Mouse (Mus musculus): ENCODE results near the gene Mamdc2.

Gene Mamdc2

DNA sequence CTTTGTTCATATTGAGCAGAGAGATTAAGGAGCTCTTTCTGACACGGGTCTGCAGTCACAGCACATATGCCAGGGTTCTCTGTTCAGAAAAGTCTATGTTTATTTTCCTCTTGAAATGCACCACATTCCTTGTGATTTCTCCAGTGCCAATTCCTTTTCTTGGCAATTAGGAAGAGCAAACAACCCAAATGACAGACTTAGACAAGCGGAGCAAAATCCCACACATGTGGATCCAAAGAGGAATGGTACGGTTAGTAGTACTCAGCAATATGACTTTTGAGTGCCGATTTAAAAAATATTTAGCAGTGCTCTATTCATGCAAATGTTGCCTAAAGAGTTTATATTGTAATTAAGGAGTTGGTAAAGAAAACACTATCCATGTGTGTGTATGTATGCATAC, 87.7 kb downstream of the Mamdc2 start:
- no peak for DNase-seq (ENCODE audit: low spot score in 2 of 2)

DNA sequence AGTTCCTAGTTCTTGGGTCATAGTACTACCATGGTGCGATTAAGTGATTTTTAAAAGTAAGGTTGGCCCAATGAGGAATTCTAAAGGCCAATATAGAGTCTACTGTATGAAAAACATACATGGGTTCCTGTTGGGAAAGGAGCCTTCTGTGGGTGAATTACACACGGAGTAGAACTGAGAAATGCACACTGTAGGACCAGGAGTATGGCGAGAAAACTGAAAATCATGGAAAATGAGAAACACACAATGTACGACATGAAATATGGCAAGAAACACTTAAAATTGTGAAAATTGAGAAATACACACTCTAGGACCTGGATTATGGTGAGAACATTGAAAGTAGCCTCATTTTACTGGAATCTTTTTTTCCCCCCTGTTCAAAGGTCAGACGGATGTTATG, 91.0 kb downstream of the Mamdc2 start:
- peak in 1 of 2 experiments; percentile 17 for DNase-seq (ENCODE audit: low spot score in 2 of 2)

DNA sequence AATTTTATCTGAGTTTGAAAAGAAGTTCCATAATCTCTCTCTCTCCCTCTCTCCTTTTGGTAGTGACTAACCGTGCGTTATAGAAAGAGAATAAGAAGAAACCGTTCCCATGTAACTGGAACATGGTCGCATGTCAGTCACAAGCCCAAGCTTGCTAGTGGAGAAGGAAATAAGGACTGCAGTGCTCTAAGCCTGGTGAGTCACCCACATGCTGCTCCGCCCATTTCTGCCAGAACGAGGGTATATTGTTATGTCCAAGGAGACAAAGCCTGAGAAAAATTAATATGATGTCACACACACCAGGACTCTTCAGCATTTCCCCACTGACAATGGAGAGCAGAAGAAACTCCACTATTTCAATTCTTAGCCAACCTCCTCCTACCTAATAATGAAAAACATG, 93.5 kb downstream of the Mamdc2 start:
- no peak for DNase-seq (ENCODE audit: low spot score in 2 of 2)

DNA sequence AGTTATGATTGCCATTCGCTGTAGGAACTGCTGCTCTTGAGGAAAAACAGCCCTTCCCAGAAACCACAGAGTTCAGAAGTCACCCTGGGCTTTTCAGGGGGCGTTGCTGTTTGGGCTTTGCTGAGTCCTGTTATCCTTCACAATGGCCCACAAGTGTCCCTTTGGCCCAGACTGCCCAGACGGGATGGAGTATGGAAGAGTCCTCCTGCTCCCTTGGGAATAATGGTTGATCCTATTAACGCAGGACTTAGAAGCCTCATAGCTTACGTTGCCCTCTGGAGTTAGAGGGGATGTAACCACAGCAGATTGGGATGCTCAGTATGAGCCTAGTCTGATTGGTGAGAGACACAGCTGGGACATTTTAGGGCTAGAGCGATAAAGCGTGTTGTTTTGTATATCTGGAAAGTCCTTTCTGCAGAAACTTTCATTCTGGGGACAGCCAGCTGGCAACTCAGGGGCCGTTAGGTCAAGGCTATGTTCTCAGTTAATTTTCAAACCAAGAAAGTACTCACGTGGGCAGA, 94.3 kb downstream of the Mamdc2 start:
- DNase-seq (ENCODE audit: low spot score in 2 of 2), result no peak

DNA sequence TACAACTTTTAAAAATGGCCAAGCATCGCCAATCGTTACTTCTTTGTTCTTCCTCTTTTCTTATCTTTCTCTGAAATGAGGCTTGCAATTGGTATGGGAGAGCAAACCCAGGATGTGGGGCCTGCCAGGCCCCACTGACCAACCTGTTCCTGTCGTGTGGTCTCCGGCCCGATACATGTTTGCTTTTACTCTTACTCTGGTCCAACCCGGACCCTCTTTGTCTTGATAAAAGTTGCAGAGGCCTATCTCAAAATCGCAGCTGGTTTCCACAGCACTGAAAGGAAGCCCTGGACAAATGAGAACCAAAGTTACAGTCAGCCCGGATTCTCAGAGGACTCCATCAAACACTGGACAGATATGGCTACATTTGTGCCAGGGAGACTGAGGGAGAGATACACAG, 95.1 kb downstream of the Mamdc2 start:
- no peak for DNase-seq (ENCODE audit: low spot score in 2 of 2)

DNA sequence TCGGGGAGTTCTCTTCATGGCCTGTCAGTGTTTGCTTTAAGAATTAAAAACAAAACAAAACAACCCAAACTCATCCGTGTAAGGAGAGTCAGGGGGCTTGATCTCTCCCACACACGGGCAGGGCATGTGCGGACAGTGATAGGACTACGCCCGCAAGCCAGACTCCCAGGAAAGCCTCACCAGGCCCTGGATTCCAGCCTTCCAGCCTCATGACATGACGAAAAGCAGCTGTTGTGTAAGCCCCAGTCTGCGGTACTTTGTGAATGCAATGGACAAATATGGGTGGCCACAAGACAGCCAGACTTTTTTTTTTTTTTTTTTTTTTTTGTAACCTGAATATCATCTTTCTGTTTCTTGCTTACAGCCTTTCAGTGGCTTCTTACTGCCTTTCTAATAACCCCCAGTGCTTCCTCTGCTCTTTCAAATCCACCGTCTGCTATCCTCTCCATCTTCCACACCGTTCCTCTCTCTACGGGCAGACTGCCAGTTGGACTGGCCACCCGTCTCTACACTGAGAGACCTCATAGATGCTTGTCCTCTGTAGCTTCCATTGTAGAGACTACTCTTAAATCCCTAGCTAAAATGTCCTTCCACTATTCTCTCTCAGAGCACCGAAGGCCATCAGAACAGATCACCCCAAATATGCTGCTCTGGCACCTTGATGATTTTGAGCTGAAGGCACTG, 96.3 kb downstream of the Mamdc2 start:
- DNase-seq (ENCODE audit: low spot score in 2 of 2), result no peak

DNA sequence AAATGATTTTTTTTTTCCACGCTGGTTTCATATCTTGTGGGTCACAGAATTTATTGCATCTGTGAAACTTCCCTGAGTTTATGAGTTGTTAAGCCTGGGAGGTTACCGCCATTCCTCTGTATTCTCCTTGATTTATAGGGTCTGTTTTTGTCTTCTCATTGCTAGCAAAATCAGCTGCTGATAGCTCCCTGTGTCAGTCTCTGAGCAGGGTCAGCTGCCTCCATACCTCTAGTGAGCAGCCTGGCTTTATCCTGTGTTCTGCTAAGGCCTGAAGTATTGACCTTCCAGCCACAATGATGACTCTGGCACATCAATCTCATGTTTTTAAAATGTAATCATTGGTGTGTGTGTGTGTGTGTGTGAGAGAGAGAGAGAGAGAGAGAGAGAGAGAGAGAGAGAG, 98.3 kb downstream of the Mamdc2 start:
- DNase-seq (ENCODE audit: low spot score in 2 of 2), result no peak

DNA sequence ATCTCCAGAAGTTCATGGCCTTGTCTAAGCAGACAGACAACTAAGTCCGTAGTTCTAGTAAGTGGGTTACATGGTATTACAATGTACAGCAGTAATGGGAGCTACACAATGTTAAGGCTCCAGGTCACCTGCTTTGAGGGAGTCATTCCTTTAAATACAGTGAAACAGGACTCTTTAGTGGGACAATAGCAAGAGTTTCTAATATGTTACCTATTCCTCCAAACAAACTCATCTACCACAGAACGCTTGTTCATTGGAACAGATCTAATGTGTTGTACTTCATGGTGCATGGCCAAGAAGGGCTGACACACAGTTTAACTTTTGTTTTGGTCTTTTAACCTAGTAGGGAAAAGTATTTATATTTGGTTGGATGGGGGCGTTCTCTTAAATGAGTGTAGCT, 105.5 kb downstream of the Mamdc2 start:
- DNase-seq (ENCODE audit: low spot score in 2 of 2), result no peak

DNA sequence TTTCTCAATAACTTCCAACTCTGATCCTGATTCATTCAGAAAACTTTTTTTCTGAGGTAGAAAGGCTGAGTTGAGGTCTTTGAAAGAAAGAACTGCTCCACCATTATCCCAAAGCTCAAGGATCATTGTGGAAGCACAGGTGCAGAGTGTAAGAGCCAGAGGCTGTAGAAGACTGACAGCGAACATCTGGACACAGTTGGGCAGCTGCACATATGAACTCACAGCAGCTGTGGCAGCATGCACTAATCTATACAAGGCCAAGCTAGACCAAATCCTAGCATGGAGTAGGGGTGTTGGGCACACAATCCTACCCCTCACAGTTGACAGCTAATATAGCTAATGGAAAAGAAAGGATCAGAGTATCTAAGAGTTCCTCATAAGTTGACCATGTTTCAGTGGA, 115.4 kb downstream of the Mamdc2 start:
- DNase-seq (ENCODE audit: low spot score in 2 of 2), result no peak

DNA sequence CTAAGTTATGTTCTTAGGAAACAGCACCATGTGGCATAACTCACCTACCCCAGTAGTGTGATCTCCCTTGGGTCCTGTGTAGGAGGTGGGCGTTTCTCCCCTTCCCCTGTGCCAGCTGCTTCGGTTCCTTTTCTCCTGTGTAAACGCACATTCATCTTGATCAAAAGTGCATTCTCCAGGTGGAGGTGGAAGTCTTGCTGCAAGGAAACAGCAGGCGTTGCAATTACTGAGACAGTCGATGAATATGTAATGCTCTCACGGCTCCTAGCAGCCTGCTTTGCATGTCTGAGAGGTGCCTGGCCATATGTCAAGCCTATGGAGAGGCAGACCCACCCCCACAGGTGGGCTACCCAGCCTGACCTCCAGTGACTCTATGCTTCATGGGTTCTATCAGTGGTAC, 117.4 kb downstream of the Mamdc2 start:
- no peak for DNase-seq (ENCODE audit: low spot score in 2 of 2)

DNA sequence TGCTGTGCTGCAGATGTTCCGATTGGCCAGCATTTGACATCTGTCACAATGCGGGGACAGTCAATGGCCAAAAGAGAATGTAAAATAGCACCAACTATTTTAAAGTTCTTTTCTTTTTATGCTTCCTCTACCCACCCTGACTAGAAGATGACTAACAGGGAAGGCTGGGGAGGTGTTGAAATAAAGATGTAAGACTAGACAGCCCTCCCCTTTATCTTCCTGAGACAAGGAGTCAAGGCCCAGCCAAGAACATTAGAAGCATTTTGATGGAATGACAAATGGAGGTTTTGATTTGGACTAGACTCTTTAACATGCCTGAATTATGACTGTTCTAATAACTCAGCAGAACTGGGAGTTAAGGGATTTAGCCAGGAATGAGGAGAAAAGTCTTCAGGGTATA, 118.9 kb downstream of the Mamdc2 start:
- DNase-seq (ENCODE audit: low spot score in 2 of 2), result no peak

DNA sequence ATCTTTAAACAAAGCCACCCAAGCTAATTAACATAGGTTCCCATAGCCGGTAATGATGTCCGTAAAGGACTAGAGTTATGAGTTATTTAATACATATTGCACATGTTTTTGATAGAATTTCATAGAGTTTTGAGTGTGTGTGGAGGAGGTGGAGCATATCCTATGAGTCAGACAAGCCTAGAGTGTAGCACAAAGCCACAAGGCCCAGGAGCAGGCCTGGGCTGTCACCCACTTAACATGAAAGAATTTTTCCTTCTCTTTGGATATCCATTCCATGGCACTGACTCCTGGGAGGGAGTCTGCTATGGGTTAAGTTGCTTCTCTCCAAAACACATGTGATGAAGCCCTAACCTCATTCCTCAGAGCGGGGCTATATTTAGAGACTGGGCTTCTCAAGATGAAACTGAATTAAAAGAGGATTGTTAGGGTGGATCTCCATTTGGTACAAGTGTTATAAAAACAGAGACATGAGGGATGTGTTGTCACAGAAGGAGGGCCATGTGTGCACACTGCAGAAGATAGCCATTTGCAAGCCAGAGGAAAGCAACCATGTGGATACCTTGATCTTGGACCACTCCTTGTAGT, 121.1 kb downstream of the Mamdc2 start:
- no peak for DNase-seq (ENCODE audit: low spot score in 2 of 2)

DNA sequence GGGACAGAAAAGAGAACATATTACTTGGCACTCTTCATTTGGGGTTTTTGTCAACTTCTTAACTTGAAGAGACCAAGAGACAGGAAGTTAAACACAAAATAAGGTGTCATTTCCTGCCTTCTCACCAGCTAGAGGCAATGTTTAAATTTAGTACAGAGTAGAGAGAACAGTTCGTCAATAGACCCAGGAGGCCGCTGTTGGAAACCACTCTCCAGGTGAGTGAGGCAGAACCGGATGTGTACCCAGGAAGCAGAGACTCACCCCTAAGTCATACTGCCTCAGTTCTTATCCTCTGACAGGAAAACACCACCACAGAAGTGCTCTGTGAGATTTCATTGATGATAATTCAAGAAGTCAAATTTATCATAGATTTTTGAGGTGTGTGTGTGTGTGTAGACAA, 125.1 kb downstream of the Mamdc2 start:
- peak in 1 of 2 experiments; percentile 40 for DNase-seq (ENCODE audit: low spot score in 2 of 2)

DNA sequence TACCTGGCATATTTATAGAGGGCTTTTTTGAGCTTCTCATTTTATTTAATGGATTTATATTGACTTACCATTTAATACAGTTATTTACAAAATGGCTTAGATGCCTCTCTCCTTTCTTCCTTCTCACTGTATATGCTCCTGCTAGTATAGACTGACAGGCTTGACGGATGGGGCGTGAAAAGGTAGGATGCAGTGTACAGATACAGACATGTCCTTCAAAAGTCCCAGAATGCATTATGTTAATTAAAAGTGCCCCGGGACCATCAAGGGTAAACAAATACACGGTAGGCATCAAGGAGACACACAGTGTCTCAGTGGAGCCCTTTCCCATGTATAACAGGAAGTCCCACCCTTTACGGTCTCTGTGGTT, 130.3 kb downstream of the Mamdc2 start:
- DNase-seq (ENCODE audit: low spot score in 2 of 2), result no peak

DNA sequence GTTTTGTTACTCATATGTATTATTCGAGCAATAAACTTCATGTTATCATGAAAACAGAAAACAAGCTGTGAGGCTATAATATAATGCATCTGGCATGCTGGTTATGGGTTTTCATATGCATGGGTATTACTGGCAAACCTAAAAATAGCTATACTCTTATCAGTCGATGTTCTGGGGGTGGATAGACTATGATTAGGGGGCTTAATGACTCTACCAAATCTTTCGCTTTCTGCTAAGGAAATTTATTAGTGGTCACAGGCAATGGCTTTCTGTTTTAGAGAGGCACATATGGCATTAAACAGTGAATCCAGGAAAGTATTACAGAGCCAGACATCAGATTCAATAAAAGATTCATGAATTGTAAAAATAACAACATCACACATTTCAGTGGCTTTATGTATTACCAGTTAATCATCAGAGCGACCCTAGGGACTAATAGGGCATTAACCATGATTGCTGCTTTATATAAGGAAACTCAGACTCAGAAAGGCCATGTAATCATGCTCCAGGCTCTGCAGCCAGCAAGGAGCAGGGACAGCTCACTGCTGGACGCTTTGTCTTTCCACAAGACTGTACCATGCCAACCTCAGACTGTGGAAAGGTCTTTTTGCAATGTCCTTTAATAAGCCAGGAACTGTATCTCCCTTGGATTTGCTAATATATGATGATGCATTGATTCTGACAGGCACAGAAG, 130.8 kb downstream of the Mamdc2 start:
- no peak for DNase-seq (ENCODE audit: low spot score in 2 of 2)

DNA sequence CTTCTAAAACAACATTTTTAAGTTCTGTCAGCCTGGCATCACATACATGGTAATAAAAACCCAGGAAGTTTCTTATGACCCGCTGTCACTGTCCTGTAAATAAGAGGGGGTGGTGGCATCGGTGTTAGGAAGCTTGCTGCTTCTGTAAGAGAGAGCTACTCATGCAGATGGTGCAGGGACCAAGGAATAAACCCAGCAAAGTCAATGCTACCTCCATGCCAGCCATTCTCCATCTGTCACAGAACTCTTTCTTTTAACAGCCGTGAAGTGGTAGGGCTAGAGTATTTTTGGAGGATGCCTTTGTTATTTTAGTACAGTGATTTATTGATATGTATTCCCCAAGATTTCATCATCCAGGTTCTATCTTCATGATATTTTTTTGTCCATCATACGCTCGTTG, 131.4 kb downstream of the Mamdc2 start:
- DNase-seq (ENCODE audit: low spot score in 2 of 2), result no peak

DNA sequence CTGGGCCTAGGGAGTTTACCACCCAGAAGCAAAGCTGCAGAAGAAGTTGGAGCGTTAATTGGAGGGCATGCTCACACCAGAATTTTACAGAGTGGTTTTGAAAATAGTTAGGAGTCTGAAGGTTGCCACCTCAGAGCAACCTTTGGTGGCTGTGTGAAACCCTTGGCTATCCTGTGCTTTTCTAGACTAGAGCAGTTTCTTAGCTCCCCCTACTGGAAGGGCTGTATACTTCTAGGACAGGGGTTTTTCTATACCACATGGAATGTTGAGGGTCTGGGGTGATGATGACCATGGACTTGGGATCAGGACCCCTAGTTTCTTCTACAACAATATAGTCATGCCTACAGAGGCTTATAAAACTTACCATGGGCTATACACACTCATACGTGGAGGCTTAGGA, 138.3 kb downstream of the Mamdc2 start:
- no peak for DNase-seq (ENCODE audit: low spot score in 2 of 2)

DNA sequence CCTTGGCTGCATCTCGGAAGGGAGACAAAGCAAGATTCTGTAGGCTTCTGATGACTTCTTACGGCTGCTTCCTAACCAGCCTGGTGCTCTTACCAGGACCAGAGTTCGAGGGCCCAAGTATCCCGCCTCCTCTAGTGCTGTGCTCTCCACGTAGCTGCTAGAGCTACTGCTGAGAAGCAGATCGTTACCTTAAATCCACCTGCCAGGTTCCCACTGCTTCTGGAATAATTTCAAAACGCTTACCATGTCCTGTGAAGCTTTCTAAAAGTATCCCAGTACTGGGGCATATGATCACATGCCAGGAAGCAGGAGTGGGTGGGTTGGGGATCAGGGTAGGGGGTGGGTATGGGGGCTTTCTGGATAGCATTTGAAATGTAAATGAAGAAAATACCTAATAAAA, 141.6 kb downstream of the Mamdc2 start:
- no peak for DNase-seq (ENCODE audit: low spot score in 2 of 2)

DNA sequence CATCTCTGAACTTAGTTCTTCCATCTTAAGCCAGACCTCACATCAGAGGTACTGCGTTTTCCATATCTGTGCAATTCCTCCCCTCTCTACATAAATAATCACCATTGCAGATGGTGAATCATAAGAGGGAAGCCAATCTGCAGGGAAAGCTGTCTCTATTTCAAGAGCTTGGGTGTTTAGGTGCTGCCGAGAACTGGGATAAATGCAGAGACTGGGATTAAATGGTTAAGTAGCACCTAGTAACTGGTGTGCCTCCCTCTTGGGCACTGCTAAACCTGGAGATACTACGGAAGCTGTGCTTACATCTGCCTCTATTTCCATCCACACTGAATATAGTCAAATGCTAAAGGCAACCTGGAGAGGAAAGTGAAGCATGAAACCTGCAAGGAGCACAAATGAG, 148.3 kb downstream of the Mamdc2 start:
- no peak for DNase-seq (ENCODE audit: low spot score in 2 of 2)

DNA sequence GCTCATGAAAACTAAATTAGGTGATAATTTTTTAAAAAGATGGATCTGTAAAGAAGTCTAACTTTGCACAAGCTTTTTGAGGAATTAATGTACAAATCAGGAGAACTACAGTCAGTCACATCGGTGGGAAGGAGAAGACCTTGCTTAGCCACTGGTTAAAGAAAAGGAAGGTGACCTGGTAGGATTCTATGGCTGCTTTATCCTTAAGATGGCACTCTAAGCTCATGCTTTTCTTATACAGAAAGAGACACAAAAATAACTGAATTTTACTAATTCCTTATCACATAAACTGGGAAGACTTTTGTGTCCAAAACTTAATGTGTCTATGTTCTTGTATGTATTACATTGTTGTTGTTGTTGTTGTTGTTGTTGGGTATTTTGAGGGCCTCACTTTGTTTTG, 149.3 kb downstream of the Mamdc2 start:
- DNase-seq (ENCODE audit: low spot score in 2 of 2), result no peak

DNA sequence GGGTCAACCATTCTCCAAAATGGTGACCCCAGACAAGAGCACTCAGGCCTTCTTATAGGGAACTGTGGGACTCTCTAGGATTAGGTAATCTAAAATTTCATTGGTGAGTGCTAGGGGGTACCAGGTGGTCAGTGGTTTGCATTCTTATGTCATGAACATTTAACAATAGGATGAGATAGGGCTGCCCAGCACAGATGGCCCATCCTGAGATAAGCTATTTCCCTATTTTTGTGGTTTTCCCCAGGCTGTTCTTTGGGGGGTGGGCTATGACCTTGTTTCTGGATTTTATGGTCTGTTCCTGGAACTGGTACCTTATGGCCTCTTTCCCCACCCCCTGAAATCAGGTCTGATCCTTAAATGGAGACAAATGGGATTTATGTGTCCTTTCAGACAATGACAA, 151.1 kb downstream of the Mamdc2 start:
- DNase-seq (ENCODE audit: low spot score in 2 of 2), result no peak

DNA sequence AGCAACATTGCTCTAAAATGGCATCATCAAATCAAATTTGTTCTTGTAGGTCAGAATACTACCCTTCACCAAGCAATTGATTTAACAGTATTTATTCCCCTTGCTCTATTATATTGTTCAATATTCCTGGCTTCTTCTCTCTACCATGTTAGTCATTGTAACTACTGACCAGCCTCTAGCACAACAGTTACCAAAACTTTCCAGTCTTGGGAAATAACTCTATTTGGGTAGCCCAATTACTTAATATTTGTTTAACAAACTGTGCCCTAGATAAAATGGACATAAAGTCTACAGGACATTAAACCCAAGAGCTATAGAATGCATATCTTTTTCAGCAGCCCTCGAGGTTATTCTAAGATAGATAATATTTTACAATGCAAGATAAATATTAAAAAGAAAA, 159.0 kb downstream of the Mamdc2 start:
- no peak for DNase-seq (ENCODE audit: low spot score in 2 of 2)

DNA sequence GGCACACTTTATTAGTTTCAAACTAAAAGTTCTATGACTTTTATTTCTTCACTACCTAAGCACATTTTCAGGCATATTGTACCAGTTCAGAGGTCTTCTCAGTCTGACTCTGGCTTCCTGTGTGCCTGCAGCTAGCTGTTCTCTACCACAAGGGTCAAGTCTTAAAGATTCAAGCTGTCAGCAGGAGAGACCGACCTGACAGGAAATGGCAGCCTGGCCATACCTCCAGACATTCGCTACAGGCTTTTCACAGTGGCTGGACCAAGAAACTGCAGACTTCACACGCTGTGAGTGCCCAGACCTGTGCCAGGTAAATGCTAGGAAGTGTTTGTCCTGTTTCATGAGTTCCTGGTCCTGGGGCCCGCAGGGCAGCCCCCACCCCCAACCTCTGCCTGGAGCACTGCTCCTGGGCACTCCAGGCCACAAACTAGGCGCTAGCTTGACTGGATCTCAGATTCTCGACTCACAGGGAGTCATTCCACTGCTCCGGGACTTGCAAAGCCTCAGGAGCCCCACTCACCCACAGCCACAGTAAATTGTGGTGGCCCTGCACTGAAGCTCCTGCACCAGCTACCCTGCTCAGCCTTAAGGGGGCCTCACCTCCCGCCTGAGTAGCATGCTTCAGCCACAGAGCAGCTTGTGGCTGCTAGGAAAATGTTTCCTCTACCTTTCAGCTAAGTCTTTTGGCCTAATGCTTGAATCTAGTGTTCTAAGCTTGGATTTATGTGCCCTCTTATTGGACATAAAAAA, 166.2 kb downstream of the Mamdc2 start:
- DNase-seq (ENCODE audit: low spot score in 2 of 2), result no peak

Data from spleen, postnatal 10 days (tissue).